Mouse (Mus musculus): ENCODE data around the gene Nrip1.

Gene Nrip1

DNA sequence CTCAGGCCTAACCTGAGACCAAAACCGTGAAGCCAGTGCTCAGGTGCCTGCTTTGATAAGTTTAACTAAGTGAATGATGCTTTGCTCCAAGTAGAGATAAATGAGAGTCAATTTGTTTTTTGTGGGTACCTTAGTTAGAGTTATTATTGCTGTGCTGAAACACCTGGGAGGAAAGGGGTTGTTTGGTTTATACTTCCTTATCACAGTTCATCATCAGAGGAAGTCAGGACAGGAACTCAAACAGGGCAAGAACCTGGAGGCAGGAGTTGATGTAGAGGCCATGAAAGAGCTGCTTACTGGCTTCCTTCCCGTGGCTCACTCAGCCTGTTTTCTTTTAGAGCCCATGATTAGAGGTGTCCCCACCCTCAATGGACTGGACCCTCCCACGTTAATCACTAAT lies 89.8 kb downstream of the Nrip1 start:
- WGBS: 43% methylated on average over 3 of the region's 3 CpGs

DNA sequence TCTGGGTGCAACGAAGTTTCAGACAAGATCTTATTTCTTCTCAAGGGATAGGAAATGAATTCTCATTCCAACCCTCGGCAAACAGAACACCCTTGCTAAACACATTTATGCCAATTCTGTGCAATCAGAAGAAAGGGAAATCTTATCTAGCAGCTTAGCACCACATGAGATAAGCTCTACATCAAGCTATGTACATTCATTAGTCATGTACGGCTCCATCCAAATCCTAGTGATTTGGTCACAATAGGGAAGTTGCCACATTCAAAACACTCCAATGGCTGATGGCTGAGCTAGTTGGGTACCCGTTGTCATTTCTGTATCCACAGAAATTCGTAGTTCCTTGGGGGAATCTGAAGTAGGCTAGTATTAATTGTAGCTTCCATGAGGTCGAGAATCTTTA lies 91.8 kb downstream of the Nrip1 start:
- WGBS: 67% methylated on average over 6 of the region's 6 CpGs

DNA sequence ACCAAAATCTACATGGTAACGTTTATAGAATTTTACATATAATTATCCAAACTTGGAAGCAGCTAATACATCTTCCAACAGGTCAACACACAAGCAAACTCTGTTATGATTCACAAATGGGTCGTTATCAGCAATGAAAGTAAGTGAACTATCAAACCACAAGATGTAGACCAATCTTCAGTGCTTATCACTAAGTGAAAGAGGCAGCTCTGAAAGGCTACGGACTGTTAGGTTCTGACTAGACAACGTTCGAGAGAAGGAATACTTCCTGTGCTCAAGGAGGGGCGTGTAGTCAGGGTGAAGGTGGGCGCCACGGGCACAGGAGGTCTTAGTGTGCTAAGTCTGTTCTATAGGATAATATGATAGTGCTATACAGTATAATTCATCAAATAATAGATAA lies 93.3 kb downstream of the Nrip1 start:
- 94% methylated on average over 8 of the region's 8 CpGs for WGBS

DNA sequence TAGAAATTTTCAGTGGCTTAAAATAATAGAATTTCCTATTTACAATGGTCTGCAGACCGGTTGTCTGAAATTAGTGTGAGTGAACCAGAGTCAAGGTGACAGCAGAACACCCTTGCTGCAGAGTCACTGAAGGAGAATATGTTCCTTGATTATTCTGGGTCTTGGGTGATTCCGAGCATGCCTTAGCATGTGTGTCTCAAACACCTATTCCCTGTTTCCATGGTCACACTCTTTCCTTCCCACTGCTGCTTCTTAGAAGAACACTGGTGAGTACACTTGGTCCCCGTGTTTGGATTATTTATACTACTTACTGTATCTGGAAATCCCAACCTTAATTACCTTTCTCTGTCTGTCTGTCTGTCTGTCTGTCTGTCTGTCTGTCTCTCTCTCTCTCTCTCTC lies 97.4 kb downstream of the Nrip1 start:
- WGBS: 61% methylated on average over 3 of the region's 3 CpGs

DNA sequence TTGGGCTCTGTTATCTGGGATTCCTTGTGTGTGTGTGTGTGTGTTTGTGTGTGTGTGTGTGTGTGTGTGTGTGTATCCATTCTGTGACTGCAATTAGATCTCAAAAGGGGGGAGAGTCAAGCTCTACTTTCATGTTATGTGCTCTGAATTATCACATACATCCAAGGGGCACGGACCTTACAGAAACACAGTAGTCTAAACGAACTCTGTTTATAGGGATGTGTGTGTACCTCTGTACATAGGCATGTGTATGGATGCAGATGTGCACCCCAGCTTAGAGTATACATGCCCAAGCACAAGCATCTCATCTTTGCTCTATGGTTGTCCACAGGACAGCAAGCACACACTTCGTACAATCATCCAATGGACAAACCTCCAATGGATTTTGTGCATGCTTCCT lies 98.0 kb downstream of the Nrip1 start:
- WGBS: 90% methylated on average over 3 of the region's 3 CpGs

DNA sequence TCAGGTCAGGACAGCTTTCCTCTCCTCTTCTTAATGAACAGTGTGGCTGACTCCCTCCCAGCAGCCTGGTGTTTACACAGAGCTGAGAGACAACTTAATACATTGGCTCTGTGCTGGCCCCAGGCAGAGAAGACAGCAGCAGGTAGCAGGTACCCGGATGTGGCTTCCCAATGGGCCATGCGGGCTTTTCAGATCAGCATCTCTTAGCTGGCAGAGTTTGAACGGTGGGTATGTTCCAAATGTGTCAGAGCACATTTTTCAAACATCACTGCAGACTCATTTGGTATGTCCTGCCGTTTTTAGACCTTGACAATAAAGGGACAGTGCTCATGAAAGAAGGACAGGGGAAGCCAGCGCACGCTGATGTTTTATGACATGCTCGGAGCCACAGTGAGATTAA lies 98.5 kb downstream of the Nrip1 start:
- WGBS: 63% methylated on average over 7 of the region's 7 CpGs

DNA sequence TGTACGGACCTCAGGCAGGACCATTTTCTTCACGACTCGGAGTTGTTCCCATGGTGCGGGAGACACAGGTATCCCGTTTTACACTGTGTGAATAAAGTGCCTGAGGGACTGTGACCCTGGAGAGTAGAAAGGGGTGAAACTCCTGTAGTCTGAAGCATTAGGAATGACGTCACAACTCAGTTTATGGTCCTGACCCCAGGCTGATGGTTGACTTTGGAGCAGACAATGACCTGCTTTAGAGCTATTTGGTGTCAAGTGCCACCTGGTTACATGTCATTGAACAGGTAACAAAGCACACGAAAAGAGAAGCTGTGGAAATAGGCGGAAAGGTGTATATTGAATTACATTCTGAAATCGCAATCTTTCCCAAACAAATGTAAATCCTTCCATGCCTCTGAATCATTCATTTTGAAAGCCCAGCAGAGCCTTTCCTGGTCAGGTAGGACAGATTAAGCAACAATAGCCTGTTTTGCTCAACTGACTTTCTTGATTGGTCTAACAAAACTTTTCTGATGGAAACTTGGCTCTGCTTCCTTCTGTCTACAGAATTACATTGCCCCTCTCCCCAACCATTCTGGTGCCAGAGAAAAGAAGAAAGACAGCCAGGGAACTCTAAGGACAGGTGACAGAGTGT lies 106.9 kb downstream of the Nrip1 start:
- 87% methylated on average over 9 of the region's 9 CpGs for WGBS

DNA sequence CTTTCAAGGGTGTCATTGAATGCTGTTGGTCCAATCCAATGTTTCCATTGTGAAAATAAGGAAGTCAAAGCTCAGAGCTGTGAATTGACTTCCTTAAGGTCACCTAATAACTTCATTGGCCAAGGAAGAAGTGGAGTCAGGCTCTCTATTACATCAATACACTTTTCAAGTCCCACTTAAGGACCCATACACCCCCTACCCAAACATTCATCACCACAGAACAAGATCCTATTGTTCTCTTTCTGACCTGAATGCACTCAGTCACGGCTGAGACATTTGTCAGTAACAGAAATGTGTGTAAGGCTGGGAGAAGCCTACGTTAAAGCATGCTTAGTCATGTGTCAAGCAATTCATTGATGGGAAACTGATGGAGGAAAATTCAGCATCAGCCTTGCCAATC lies 107.8 kb downstream of the Nrip1 start:
- WGBS: 59% methylated on average over 2 of the region's 2 CpGs

DNA sequence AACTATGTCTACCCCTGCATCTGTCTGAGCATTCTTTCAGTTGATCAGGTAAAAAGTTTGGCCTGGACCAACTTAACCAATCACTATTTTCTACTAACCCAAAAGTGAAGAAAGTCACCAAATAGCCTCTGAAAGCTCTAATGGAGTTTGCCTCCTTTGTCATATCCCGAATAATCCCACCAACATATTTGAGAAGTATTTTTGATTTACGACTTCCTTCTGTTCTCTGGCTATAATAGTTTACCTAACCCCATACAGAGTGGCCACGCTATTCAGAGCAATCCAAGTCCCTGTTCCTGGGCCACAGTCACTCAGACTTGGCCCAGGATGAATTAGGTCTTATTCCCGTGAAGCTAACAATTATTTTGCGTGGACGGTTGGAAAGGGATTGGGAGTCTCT lies 108.3 kb downstream of the Nrip1 start:
- WGBS: 63% methylated on average over 6 of the region's 6 CpGs

DNA sequence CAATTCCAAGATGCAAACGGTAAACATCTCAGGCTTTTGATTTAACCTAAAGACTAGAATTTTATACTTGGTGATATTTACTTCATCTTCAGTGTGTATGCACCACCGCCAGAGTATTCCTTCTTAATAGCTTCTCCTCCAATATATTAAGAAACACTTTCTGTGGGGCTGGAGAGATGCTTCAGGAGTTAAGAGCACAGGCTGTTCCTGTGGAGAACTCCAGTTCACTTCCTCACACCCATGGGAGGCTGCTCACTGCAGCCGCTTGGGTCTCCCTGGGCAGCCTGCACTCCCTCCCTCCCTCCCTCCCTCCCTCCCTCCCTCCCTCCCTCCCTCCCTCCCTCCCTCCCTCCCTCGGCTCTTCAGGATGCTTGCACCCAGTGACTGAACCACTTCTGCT lies 110.2 kb downstream of the Nrip1 start:
- 83% methylated on average over 3 of the region's 4 CpGs for WGBS

DNA sequence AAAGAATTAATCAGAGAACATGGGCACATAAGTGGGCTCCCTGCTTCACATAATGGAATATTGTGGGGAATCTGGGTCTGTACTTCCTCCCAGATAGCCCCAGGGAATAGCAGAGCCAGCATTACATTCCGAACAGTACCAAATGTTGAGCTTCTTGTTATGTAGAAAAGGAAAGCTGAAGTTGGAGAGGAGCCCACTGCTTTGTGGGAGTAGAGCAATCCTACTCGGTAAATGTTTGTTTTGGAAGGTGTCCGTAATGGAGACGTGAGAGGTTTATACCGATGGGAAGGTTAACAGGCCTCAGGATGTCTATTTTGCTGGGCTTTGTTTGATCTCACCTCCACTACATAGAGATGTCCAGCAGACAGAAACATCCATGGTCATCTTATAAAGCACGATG lies 113.3 kb downstream of the Nrip1 start:
- 42% methylated on average over 6 of the region's 6 CpGs for WGBS

DNA sequence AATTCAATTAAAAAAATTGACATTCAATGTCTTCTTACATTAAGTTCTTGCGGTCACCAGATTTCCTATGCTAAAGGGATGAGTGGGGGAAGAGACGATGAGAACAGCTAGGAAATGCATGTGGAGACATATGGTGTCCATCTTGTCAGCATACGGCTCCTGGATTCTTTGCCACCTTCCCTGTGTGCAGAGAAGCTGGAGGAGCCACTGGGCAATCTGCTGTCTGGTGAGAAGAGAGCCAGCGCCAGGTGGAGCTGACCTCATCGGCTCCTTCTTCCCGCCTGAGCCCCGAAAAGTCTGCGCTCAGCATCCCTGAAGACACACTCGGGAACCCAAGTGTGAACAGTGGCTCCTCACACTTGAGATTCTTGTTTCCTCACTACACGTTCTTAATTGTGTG lies 121.8 kb downstream of the Nrip1 start:
- 76% methylated on average over 10 of the region's 10 CpGs for WGBS

DNA sequence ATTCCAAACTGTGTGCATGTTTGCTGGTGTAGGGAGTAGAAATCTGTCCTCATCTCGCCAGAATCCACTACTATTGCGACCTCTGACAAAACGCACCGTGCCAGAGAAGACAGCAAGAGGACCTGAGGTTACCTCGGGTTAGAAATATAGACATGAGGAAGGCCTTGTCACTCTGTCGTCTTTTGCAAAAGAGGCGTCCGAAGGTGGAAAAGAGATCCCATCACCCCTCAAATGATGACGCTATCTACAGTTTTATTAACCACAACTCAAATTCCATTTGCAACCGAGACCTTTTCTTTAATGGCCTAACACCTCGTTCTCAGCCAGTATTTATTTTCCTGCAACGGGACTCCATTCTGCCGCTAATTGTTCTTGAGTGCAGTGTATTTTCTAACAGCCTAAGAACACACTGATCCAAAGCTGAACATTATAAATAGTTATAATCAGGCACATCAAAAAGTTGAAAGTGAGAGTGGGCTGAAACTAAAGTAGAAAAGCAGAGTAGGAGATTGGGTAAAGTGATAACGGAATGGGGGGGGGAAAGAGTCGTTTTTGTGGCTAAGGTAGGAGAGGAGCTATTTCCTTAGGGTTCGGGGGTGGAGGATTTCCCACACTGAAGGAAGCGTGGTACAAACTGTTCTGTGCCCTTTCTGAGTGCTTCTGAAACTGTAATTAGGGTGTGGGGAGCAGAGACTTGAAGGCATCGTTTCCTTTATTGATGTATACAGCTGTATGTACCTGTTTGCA lies 124.1 kb downstream of the Nrip1 start:
- 76% methylated on average over 18 of the region's 18 CpGs for WGBS

DNA sequence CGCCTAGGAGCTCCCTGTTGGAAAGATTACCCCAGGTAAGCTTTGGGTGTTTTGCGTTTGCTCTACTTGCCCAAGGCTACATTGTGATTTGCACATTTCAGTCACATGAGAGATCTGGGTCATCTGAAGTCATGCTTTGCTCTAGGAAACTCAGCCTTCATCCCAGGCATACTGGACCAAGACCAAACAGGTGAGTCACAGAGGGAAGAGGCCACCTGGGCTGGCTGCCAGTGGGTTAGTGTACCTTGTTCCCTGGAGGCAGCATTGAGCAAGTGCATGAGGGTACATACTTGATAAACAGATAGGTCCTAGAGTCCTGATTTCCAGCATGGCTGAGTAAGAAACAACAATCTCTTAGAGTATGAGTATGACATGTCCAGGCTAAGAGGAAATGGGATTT lies 130.8 kb downstream of the Nrip1 start:
- 97% methylated on average over 2 of the region's 2 CpGs for WGBS

DNA sequence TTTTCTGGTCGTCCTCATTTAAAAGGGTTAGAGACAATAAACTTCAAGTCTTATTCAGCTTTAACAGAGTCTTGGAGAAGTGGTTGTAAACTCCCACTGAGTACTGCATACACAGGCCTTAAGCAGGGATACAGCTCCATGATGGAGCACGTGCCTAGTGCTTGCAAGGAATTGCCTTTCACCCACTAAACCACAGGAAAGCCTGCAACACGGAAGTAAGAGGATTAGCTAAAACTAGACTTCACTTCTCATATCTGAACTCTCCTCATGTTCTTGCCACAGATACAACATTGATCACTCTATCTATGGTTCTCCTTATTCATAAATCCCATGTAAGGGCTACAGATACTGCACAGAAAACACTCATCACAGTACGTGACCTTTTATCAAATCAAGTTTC lies 132.4 kb downstream of the Nrip1 start:
- 90% methylated on average over 4 of the region's 4 CpGs for WGBS

DNA sequence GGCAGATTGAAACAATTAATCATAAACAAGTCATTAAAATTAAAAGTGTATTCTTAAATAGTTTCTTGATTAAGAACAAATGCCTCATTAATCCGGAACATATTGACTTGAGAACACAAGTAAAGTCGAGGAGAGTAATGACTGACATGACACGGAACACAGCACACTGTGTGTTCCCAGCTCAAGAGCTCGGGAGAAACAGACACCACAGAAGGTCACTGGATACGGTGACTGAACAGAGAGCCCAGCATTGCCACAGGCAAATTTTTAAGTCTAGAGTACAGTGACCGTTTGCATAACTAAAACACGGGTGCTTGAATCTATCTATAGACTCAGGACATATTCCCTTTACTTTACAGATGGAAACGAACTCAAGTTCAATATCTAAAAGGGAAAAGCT lies 134.3 kb downstream of the Nrip1 start:
- WGBS: 78% methylated on average over 8 of the region's 8 CpGs

DNA sequence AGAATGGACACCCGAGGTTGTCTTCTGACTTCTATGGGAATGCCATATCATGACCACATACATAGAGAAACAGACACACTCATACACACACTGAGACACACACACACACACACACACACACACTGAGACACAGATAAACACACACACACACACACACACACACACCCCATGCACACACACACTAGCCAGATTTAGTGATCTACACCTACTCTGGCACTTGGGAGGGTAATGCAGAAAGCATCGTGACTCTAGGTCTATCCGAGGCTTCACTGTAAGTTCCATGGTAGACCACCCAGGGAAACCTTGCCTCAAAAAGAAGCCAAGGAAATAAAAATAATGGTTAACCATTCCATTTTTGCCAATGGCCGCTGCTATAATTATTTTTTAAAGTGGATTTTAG lies 134.8 kb downstream of the Nrip1 start:
- WGBS: 93% methylated on average over 4 of the region's 4 CpGs

Measured in cerebral cortex, adult 2 months (tissue).